Mouse (Mus musculus) hindbrain, postnatal 0 days (tissue): Measurements from ENCODE around the gene Slc9a2. TPM values are rescaled to one million over a fixed set of nuclear protein-coding genes. Genes with fewer than 3 reads are reported as not detected.
A peak's percentile ranks its signal among the peaks of the same experiment; 100 is the strongest.

Source experiments
- ATAC-seq: fragments of 200-750 bp; cut with Nextera tagmentation; 2 replicates; pipeline ENCODE4 v1.8.0; 2017; ENCODE audit warnings: mild to moderate bottlenecking, moderate TSS enrichment, moderate library complexity
- DNase-seq: peaks from one replicate; pipeline ENCODE4 v3.0.0-alpha.2; 2015; ENCODE audit warnings: low spot score
- H3K27ac ChIP-seq: fragments of 300-500 bp; sonication (generic); 2 replicates; pipeline ENCODE4 v1.5.1; 2014; ENCODE audit warnings: mild to moderate bottlenecking
- H3K27me3 ChIP-seq: fragments of 300-500 bp; sonication (generic); 2 replicates; pipeline ENCODE4 v1.6.1; 2014; ENCODE audit warnings: low read length, mixed read lengths; ENCODE audit not compliant: insufficient read depth
- H3K36me3 ChIP-seq: fragments of 300-500 bp; sonication (generic); 2 replicates; pipeline ENCODE4 v1.6.1; 2014; ENCODE audit warnings: low read length, mixed read lengths; ENCODE audit not compliant: insufficient read depth
- H3K4me1 ChIP-seq: fragments of 300-500 bp; sonication (generic); 2 replicates; pipeline ENCODE4 v1.6.1; 2014; ENCODE audit warnings: antibody characterized with exemption, low read length, mixed read lengths; ENCODE audit not compliant: insufficient read depth
- H3K4me2 ChIP-seq: fragments of 300-500 bp; sonication (generic); 2 replicates; pipeline ENCODE4 v1.6.1; 2014; ENCODE audit warnings: low read depth, mild to moderate bottlenecking, low read length, moderate library complexity, mixed read lengths
- H3K4me3 ChIP-seq: fragments of 300-500 bp; sonication (generic); 2 replicates; pipeline ENCODE4 v1.5.1; 2014; ENCODE audit warnings: low read length
- H3K9ac ChIP-seq: fragments of 300-500 bp; sonication (generic); replicated peaks from 2 replicates; pipeline ENCODE4 v1.6.1; 2014; ENCODE audit warnings: mild to moderate bottlenecking, low read length, moderate library complexity, mixed read lengths
- H3K9me3 ChIP-seq: fragments of 300-500 bp; sonication (generic); 2 replicates; pipeline ENCODE4 v1.6.1; 2016; ENCODE audit warnings: low read length, mixed read lengths
- CTCF ChIP-seq: IDR thresholded peaks from 2 replicates; pipeline ENCODE4 v1.5.1; 2016; ENCODE audit warnings: antibody characterized with exemption, control low read depth, low read depth
- WGBS: fragments of 180-500 bp; shearing (Covaris S2); extraction: QIAGEN DNeasy Blood & Tissue Kit; methylation state at CpG from one replicate; pipeline ENCODE4 v1.1.7; 2014; 5-methylcytosine and 5-hydroxymethylcytosine counted together
- polyA plus RNA-seq: library from polyadenylated mRNA; unstranded; fragments of >200 nt; fragmentation: Nextera tagmentation; extraction: Ambion mirVana; gene quantifications from 2 replicates; pipeline ENCODE4 v1.2.1, GENCODE M21; 2015
- total RNA-seq: library from RNA; depleted of rRNA; stranded (reverse); fragments of >200 nt; gene quantifications from 2 replicates; pipeline ENCODE4 v1.2.3, GENCODE M21; 2014

The Slc9a2 gene
- total and polyA plus RNA-seq, 2 experiments from 2014 or later: 0.78 to 3.5 TPM

DNA sequence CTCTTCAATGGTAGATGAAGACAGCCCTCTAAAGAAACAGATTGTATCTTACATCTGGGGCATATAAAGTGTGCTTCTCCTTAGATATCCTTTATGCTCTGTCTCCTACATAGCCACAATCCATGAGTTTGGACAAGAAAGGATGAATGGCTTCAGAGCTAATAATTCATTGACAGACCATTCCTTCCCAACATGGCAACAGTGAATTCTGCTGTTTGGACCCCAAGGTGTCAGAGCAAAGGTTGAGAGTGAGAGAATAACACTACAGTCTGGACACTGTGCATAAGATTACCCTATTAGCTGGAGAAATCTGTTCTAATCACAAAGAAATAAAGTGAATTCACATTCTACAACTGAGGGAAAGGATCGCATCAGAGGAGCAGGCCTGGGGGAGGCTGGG is 115.1 kb downstream of the Slc9a2 start:
- H3K9me3 ChIP-seq: no peaks in the 10 kb centered on the region
- ATAC-seq (no peak), DNase-seq (no peak)
- TF ChIP-seq CTCF: no peak
- WGBS: 88% methylated on average over 1 of the region's 1 CpGs
- H3K4me3 ChIP-seq: no peak overlapping the region
- H3K27me3 ChIP-seq: no peaks in the 10 kb centered on the region
- H3K27ac ChIP-seq: no peak overlapping the region
- H3K9ac ChIP-seq: no peak overlapping the region
- peaks cover 4% of the 10 kb centered on the region; the same call in 1 of the 2 replicates for H3K4me1 ChIP-seq
- H3K4me2 ChIP-seq: no peak overlapping the region
- H3K36me3 ChIP-seq: no peaks in the 10 kb centered on the region

DNA sequence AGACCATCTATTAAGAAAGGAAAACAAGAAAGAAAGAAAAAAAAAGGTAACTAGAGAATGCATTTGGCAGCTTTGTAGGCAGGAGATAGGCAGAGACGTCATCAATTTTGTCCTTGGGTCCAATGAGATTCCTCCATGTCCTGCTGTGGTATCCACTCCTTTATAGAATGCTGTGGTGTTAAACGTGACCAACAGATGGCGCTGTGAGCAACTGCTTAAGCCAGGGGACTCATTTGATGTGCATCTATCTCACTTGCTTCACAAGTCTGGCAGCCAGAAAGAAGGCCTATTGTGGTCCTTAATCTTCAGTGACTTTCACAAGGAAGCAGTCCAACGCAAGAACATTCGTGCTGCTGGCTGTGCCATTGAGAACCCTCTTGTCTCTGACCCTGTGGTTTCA is 117.0 kb downstream of the Slc9a2 start:
- TF ChIP-seq CTCF: peak; percentile 86
- no peaks in the 10 kb centered on the region for H3K4me1 ChIP-seq
- no peaks in the 10 kb centered on the region for H3K36me3 ChIP-seq
- WGBS: 14% methylated on average over 5 of the region's 5 CpGs
- DNase-seq (peak; percentile 84), ATAC-seq (peak; percentile 78)
- no peaks in the 10 kb centered on the region for H3K9me3 ChIP-seq
- H3K4me2 ChIP-seq: no peak overlapping the region
- H3K9ac ChIP-seq: no peak overlapping the region
- H3K27me3 ChIP-seq: no peaks in the 10 kb centered on the region
- no peak overlapping the region for H3K27ac ChIP-seq
- no peak overlapping the region for H3K4me3 ChIP-seq

DNA sequence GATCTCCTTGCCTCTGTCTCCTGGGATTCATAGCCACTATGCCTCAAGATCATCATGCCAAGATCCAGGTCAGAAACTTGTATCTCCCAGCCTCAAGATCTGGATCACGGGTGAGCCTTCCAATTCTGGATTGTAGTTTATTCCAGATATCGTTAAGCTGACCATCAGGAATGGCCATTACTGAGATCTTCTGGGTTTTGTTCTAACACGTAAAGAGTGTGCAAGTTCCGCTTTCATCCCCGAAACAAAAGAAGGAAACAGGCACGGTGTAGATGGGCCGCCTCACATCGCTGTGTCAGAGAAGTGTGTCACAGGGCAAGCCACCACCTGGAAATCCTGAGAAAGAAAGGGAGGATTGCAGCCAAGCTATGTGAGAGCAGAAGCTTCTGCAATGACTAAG is 118.7 kb downstream of the Slc9a2 start:
- WGBS: 90% methylated on average over 8 of the region's 8 CpGs

GRCm38 (mm10) chr1:40800908-40801307 is 120.5 kb downstream of the Slc9a2 start:
- DNase-seq: no peak
- H3K27me3 ChIP-seq: no peaks in the 10 kb centered on the region
- H3K4me3 ChIP-seq: no peak overlapping the region
- no peak for TF ChIP-seq CTCF
- no peak overlapping the region for H3K27ac ChIP-seq
- H3K4me2 ChIP-seq: no peak overlapping the region
- no peak overlapping the region for H3K9ac ChIP-seq
- H3K36me3 ChIP-seq: no peaks in the 10 kb centered on the region
- no peaks in the 10 kb centered on the region for H3K9me3 ChIP-seq
- no peak for ATAC-seq
- WGBS: 89% methylated on average over 5 of the region's 5 CpGs
- H3K4me1 ChIP-seq: no peaks in the 10 kb centered on the region

More for the DNA sequence above, 118.7 kb downstream of the Slc9a2 start:
- Histone ChIP-seq H3K27me3 (no peaks in the 10 kb centered on the region), H3K4me2 (no peak overlapping the region), H3K27ac (no peak overlapping the region), H3K9me3 (no peaks in the 10 kb centered on the region), H3K9ac (no peak overlapping the region), H3K4me1 (no peaks in the 10 kb centered on the region), H3K36me3 (no peaks in the 10 kb centered on the region), H3K4me3 (no peak overlapping the region)
- no peak for TF ChIP-seq CTCF
- DNase-seq: no peak
- ATAC-seq: no peak

DNA sequence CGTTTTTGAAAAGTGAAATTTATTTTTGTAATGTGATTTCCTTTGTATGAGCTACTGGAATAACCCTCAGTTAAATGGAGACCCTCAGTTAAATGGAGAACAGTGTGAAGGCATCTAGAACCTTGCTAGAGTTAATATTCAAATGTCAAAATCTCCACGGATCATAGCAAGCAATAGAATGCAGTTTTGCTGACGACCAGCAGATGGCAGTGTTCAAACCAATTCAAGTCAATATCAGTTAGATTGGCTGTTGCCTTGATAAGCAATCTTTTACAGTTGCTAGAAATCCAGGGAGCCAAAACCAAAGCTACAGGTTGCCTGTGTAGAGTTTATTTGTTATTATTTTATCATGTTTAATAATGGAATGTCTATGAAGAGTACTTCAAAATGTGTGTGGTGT is 122.4 kb downstream of the Slc9a2 start:
- Histone ChIP-seq H3K4me2 (no peak overlapping the region), H3K36me3 (no peaks in the 10 kb centered on the region), H3K9me3 (no peaks in the 10 kb centered on the region), H3K4me1 (no peaks in the 10 kb centered on the region), H3K4me3 (no peak overlapping the region), H3K9ac (no peak overlapping the region), H3K27ac (no peak overlapping the region), H3K27me3 (no peaks in the 10 kb centered on the region)
- 24% methylated on average over 3 of the region's 3 CpGs for WGBS
- 0 out of 2 replicates have a peak, but pooled peaks have one; percentile 49 for ATAC-seq
- peak; percentile 78 for DNase-seq
- peak; percentile 89 for TF ChIP-seq CTCF

GRCm38 (mm10) chr1:40804118-40804517 is 123.7 kb downstream of the Slc9a2 start:
- H3K4me2 ChIP-seq: no peak overlapping the region
- H3K36me3 ChIP-seq: no peaks in the 10 kb centered on the region
- H3K27me3 ChIP-seq: no peaks in the 10 kb centered on the region
- no peak for TF ChIP-seq CTCF
- no peak overlapping the region for H3K27ac ChIP-seq
- no peak overlapping the region for H3K4me3 ChIP-seq
- WGBS: 85% methylated on average over 12 of the region's 12 CpGs
- H3K9me3 ChIP-seq: no peaks in the 10 kb centered on the region
- ATAC-seq: no peak
- no peaks in the 10 kb centered on the region for H3K4me1 ChIP-seq
- no peak overlapping the region for H3K9ac ChIP-seq
- DNase-seq: no peak

- Histone ChIP-seq H3K4me3 (no peak within 1 kb of the TSS), H3K9ac (no peak within 1 kb of the TSS), H3K27me3 (no peaks in the 10 kb centered on the region), H3K4me2 (no peak within 1 kb of the TSS), H3K27ac (no peak within 1 kb of the TSS), H3K4me1 (no peaks in the 10 kb centered on the region), H3K9me3 (no peaks in the 10 kb centered on the region), H3K36me3 (no peaks in the 10 kb centered on the region)
- ATAC-seq: no peak
- DNase-seq: no peak
- TF ChIP-seq CTCF: no peak
- WGBS: 63% methylated on average over 9 of the region's 9 CpGs
Measured at GRCm38 (mm10) chr1:40805351-40805750, 125.0 kb downstream of the Slc9a2 start, which contains the start of gene Tmem182. Gene Tmem182 (plus strand): TSS chr1:40805601.
